Mouse (Mus musculus) layer of hippocampus, postnatal 25 days (tissue): ENCODE measurements around the gene Lbx2. TPM values are rescaled to one million over a fixed set of nuclear protein-coding genes. Genes with fewer than 3 reads are reported as not detected.
A peak's percentile ranks its signal among the peaks of the same experiment; 100 is the strongest.

ENCODE experiments used
- DNase-seq, 2 experiments: peaks; one replicate each; pipeline ENCODE4 v3.0.0; 2022; ENCODE audit warnings: mixed read lengths in 2 of 2, low spot score in 1 of 2; ENCODE audit errors: extremely low spot score in 1 of 2
- microRNA-seq, 2 experiments: library from miRNA; unstranded; fragments of <30 nt; microRNA quantifications; one replicate each; pipeline ENCODE4 v1.2.0; 2021
- total RNA-seq, 2 experiments: library from RNA; stranded (reverse); gene quantifications; 2 replicates each; pipeline ENCODE4 v1.2.3; 2021

Gene Lbx2
- total RNA-seq, 2 experiments from 2014 or later: 0.77 TPM; not detected in 1

DNA sequence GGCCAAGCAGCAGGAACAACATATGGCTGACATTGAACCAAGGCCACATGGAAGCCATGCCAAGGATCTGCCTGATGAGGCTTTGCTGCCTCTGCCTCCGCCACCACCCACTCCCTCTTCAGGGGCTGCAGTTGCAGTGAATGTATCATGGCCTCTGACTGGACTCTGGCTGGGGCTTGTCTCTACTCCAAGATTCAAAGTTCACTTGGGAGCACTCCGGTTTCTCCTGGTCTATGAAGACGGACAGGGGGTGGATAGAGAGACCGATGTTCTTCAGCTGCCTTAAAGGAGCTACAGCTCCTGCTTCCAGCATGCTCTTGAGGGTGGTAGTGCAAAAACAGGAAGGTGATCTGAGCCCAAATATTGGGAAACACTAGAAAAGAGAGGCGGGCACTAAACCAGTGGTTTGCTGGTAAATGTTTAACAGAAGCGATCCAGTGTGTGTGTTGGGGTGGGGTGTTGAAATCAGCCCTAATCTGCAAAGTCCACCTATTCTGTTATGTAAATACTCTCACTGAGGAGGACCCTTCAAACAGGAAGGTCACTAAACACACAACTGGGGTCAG is 45.4 kb downstream of the Lbx2 start:
- DNase-seq: no peak

DNA sequence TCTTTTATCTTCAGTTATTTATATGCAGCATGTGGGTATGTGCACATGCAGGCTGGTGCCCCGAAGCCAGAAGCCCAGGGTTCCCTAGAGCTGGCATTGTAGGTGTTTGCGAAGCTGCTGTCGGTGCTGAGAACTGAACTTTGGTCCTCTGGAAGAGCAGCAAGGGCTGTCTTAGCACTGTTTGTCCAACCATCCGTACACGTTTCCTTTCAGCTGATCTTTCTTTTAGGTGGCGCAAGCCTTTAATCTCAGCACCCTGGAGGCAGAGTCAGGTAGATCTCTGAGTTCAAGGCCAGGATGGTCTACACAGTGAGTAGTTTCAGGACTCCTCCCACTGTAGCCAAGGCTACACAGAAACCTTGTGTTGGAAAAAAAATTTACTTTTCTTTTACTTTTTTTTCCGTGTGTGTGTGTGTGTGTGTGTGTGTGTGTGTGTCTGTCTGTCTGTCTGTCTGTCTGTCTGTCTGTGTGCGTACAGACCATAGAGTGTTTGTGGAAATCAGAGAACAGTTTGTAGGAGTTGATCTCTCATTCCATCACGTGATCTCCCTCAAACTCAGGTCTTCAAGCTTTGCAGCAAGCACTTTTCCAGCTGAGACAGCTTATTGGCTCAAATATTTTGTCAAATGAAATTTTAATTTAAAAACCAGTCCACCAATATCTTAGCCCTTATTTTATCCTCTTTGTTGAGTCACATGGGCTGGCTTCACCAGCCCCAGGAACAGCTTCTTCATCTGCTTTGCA is 46.2 kb downstream of the Lbx2 start:
- no peak for DNase-seq

DNA sequence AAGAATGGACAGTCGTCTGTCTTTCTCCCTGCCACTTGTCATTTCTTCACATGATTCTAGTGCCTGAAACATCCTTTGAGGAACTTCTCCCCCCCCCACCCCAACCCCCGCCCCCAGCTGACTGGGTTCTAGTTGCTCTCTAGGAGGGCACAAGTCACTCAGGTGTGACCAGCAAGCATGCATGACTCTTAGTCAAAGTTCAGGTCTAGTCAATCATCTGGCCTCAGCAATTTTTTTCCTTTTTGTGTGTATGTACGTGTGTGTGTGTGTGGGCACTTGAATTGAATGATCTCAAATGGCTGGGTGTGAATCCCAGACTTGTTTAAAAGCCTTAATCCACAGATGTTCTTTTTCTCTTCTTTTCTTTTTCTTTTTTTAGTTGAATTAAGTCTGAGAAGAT is 48.1 kb downstream of the Lbx2 start:
- no peak for DNase-seq

DNA sequence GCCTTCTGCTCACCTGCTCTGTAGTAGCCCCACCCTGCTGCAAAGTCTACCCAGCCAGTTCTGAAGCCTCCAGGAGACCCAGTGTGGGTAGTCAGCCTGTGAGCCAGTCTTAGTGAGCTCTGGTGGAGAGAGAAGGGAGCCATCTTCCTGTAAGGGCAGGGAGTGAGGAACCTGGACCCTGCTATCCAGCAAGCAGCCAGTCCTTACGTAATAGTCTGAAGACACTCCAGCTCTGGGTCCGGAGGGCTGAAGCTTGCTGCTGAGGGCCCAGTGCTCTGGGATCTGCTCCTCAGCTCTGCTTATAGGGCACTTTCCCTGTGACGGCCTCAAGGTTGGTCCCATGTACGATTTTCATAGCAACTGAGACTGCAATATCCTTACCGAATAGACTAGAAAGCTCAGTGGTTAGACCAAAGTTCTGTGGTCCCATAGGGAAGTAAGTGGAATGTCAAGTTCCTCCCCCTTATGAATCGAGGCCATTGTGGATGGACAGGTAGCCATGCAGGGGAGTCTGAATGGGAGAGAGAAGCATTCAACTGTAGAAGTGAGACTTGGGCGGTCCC is 48.9 kb downstream of the Lbx2 start, which contains the start of gene Rtkn:
Rtkn (plus strand) TSS at position 513 of the 563 bp plus-strand sequence.
- no peak for DNase-seq

DNA sequence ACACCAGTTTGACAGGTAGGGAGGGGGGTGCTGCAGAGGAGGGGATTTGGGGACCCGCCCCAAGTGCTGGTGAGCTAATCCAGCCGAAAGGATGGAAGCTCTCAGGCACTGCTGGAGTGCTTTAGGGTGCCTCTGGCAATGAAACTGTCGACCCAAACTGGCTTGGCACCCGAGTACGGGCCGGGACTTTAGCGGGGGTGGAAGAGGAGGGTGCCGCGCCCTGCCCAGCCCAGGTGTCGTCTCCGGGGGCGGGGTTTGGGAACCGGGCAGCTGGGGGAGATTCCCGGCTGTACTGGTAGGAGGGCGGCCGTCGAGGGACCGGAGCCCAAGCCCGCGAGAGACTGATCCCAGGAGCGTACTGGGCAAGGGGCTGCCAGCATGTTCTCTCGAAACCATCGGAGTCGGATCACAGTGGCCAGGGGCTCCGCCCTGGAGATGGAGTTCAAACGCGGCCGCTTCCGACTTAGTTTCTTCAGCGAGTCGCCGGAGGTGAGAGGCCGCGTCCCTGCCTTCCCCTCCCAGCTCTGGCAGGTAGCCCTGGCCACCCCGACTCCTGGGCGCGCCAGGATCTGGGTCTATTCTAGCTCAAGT is 49.5 kb downstream of the Lbx2 start:
- no peak for DNase-seq

DNA sequence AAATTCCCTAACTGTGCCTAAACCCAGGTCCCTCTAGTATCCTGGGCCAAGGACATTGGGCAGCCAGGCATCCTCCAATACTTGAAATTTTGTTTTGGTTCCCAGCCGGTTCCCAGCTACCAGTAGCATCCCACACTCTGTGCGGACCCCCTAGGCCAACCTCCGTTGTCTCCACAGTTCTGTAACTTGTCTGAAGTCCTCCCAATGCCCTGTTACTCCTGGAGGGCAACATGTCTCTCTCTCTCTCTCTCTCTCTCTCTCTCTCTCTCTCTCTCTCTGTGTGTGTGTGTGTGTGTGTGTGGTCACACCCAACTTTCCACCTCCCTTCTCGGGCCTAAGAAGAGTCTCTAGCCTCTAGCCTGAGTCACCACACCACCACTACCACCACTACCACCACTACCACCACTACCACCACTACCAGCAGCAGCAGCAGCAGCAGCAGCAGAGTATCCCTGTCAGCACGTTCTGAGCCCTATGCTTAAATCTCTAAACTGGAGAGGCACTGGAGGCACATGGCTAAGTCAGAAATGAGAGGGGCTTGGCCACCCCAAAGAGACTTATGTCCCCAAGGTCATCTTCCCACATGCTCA is 50.2 kb downstream of the Lbx2 start:
- DNase-seq: no peak

DNA sequence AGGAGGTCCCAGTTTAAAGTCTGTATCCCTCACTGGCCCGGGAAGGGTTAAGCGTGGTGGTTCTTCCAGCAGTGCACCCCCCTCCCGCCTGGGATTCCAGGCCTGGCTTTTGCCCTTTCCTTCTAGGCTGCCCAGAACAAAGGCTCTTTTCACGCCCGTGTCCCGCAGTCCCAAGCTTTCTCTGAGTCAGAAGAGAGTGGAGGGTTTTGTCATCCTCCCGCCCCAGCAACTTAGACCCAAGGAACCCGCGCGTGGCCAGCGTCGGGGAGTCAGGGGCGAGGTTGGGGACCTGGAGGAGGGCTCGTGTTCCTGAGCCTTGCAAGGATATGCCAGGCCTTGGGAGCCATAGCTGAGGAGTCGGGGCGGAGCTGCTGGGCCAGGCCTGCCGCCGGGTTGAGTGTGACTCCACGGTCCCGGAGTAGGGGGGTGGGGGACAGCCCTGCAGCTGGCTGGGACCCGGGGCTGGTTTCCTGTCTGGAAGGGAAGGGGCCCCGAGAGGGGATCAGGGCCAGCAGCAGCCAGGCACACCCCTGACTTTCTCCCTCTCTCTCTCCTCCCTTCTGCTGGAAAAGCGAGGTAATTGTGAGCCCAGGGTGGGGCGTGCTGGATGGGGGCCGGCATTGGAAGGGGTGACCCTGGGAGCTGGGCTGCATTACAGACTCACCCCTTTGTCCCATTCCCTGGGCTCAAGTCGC is 50.9 kb downstream of the Lbx2 start:
- DNase-seq: no peak

DNA sequence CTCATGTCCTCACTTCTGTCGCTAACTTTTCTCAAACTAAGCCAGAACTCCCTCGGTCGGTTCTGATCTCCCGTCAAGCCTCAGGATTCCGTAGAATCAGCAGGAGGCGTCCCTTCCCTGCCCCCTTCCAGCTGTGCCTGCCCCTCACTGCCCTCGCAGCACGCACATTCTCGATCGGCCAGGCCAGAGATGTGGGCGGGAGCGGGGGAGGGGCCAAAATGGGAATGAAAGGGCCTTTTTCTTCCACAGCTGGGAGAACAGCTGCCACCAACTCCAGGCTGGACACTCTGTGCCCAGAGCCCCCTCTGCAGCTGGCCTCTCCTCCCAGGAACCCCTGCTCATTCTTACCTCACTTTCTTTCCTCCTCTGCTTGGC is 51.4 kb downstream of the Lbx2 start:
- peak in 1 of 2 experiments; percentile 56 for DNase-seq

Small RNA genes lying within 50 kb of the gene (microRNA-seq; reads per million reads assigned to microRNA genes)
- gene Mir3470a (0 reads per million in 2 experiments), gene Mir7040 (0.20 to 0.55 reads per million in 2 experiments)

Other genes with a start within 250 kb of the Lbx2 start
- gene Sema4f, start 146.6 kb upstream of the Lbx2 start, total RNA-seq: 10 to 100 TPM; 37.8 to 37.9 TPM
- under 1 TPM in 1 of 2 experiments, not detected in 1; 0.34 TPM for gene M1ap, start 139.5 kb upstream of the Lbx2 start, total RNA-seq
- gene Dok1, start 52.9 kb upstream of the Lbx2 start, total RNA-seq: 1 to 10 TPM; 1.9 to 2.5 TPM
- gene Loxl3, start 52.2 kb upstream of the Lbx2 start, total RNA-seq: 1 to 10 TPM; 3.3 to 3.9 TPM
- gene Aup1, start 31.8 kb upstream of the Lbx2 start, total RNA-seq: 100 to 1,000 TPM; 115 to 121 TPM
- 10 to 100 TPM; 51.8 to 52.7 TPM for gene Htra2, start 31.1 kb upstream of the Lbx2 start, total RNA-seq
- gene Dqx1, start 28.5 kb upstream of the Lbx2 start, total RNA-seq: 1 to 10 TPM in 1 of 2 experiments, under 1 TPM in 1; 0.81 to 1.1 TPM
- not detected for gene Tlx2, start 16.1 kb upstream of the Lbx2 start, total RNA-seq
- 10 to 100 TPM; 30.3 to 33.0 TPM for gene Pcgf1, start 8.5 kb upstream of the Lbx2 start, total RNA-seq
- gene Ccdc142, start 15.2 kb downstream of the Lbx2 start, total RNA-seq: 10 to 100 TPM in 1 of 2 experiments, 1 to 10 TPM in 1; 5.8 to 10.7 TPM
- gene Gm42688, start 15.2 kb downstream of the Lbx2 start, total RNA-seq: 1 to 10 TPM; 5.4 to 8.2 TPM
- 10 to 100 TPM; 67.0 to 67.7 TPM for gene Mrpl53, start 22.7 kb downstream of the Lbx2 start, total RNA-seq
- gene Mogs, start 29.1 kb downstream of the Lbx2 start, total RNA-seq: 10 to 100 TPM; 25.7 to 28.9 TPM
- gene Wbp1, start 35.2 kb downstream of the Lbx2 start, total RNA-seq: 10 to 100 TPM; 54.3 to 58.0 TPM
- gene Ino80b, start 39.1 kb downstream of the Lbx2 start, total RNA-seq: 10 to 100 TPM; 24.0 to 26.2 TPM
- 10 to 100 TPM; 83.6 to 93.5 TPM for gene Rtkn, start 49.1 kb downstream of the Lbx2 start, total RNA-seq
- gene Wdr54, start 70.0 kb downstream of the Lbx2 start, total RNA-seq: 10 to 100 TPM; 25.1 to 28.4 TPM
- 10 to 100 TPM; 22.1 to 25.0 TPM for gene 1700003E16Rik, start 70.0 kb downstream of the Lbx2 start, total RNA-seq
- 100 to 1,000 TPM; 371 to 399 TPM for gene Dctn1, start 79.6 kb downstream of the Lbx2 start, total RNA-seq
- gene Slc4a5, start 133.5 kb downstream of the Lbx2 start, total RNA-seq: under 1 TPM; 0.30 to 0.66 TPM
- 1 to 10 TPM; 5.3 to 7.2 TPM for gene Mthfd2, start 239.5 kb downstream of the Lbx2 start, total RNA-seq
- gene Mob1a, start 239.6 kb downstream of the Lbx2 start, total RNA-seq: 10 to 100 TPM; 19.3 to 19.5 TPM